Mouse (Mus musculus): ENCODE results near the gene Lmbrd2. TPM values are rescaled to one million over a fixed set of nuclear protein-coding genes. Genes with fewer than 3 reads are reported as not detected.
"Not testable (repeated sequence)": the region's sequence is repeated elsewhere in the genome, so short reads cannot be mapped to it uniquely, and the experiment has no call there.

The Lmbrd2 gene
- polyA plus RNA-seq, 1 experiment from 2014 or later: 5.0 TPM

GRCm38 (mm10) chr15:9211891-9212290, 71.5 kb downstream of the Lmbrd2 start:
- H3K27ac ChIP-seq (ENCODE audit: low read depth, low read length): no peak overlapping the region
- no peaks in the 10 kb centered on the region for H3K9me3 ChIP-seq (ENCODE audit: control insufficient read depth)
- no peak for TF ChIP-seq CTCF (IDR thresholded peaks at IDR 0.05; ENCODE audit: low read depth)
- no peaks in the 10 kb centered on the region for H3K36me3 ChIP-seq (ENCODE audit: control insufficient read depth, insufficient read depth)
- no peak for ATAC-seq
- H3K9ac ChIP-seq (ENCODE audit: low read depth, low read length): no peak overlapping the region
- no peaks in the 10 kb centered on the region for H3K27me3 ChIP-seq (replicated peaks; ENCODE audit: control insufficient read depth, insufficient read depth, low read length)
- H3K4me3 ChIP-seq (ENCODE audit: low read depth, low read length): no peak overlapping the region
- H3K4me2 ChIP-seq (replicated peaks; ENCODE audit: low read depth): no peak overlapping the region
- no peaks in the 10 kb centered on the region for H3K4me1 ChIP-seq (replicated peaks; ENCODE audit: control insufficient read depth, insufficient read depth, low read length)

- not testable (repeated sequence) for H3K4me3 ChIP-seq (ENCODE audit: low read depth, low read length); H3K4me2 ChIP-seq (replicated peaks; ENCODE audit: low read depth); H3K27me3 ChIP-seq (replicated peaks; ENCODE audit: control insufficient read depth, insufficient read depth, low read length); H3K27ac ChIP-seq (ENCODE audit: low read depth, low read length); H3K9me3 ChIP-seq (ENCODE audit: control insufficient read depth); H3K9ac ChIP-seq (ENCODE audit: low read depth, low read length); H3K4me1 ChIP-seq (replicated peaks; ENCODE audit: control insufficient read depth, insufficient read depth, low read length); H3K36me3 ChIP-seq (ENCODE audit: control insufficient read depth, insufficient read depth); ATAC-seq
- WGBS: 60% methylated on average over 3 of the region's 3 CpGs
Observed at GRCm38 (mm10) chr15:9213026-9213425, 72.7 kb downstream of the Lmbrd2 start.

GRCm38 (mm10) chr15:9213431-9213830, 73.1 kb downstream of the Lmbrd2 start:
- ATAC-seq; H3K27me3 ChIP-seq (replicated peaks; ENCODE audit: control insufficient read depth, insufficient read depth, low read length); H3K4me3 ChIP-seq (ENCODE audit: low read depth, low read length); H3K4me2 ChIP-seq (replicated peaks; ENCODE audit: low read depth); H3K27ac ChIP-seq (ENCODE audit: low read depth, low read length); H3K9me3 ChIP-seq (ENCODE audit: control insufficient read depth); H3K4me1 ChIP-seq (replicated peaks; ENCODE audit: control insufficient read depth, insufficient read depth, low read length); H3K9ac ChIP-seq (ENCODE audit: low read depth, low read length); H3K36me3 ChIP-seq (ENCODE audit: control insufficient read depth, insufficient read depth): not testable (repeated sequence)
- 90% methylated on average over 7 of the region's 7 CpGs for WGBS

GRCm38 (mm10) chr15:9216446-9216845, 76.1 kb downstream of the Lmbrd2 start:
- WGBS: 82% methylated on average over 5 of the region's 5 CpGs
- no peak for ATAC-seq

GRCm38 (mm10) chr15:9230917-9231316, 90.6 kb downstream of the Lmbrd2 start:
- H3K4me2 ChIP-seq (replicated peaks; ENCODE audit: low read depth); H3K36me3 ChIP-seq (ENCODE audit: control insufficient read depth, insufficient read depth); H3K4me1 ChIP-seq (replicated peaks; ENCODE audit: control insufficient read depth, insufficient read depth, low read length); H3K9ac ChIP-seq (ENCODE audit: low read depth, low read length); H3K27ac ChIP-seq (ENCODE audit: low read depth, low read length); H3K4me3 ChIP-seq (ENCODE audit: low read depth, low read length); H3K9me3 ChIP-seq (ENCODE audit: control insufficient read depth); ATAC-seq; H3K27me3 ChIP-seq (replicated peaks; ENCODE audit: control insufficient read depth, insufficient read depth, low read length): not testable (repeated sequence)
- WGBS: 65% methylated on average over 4 of the region's 4 CpGs

More at GRCm38 (mm10) chr15:9216446-9216845, 76.1 kb downstream of the Lmbrd2 start:
- Histone ChIP-seq H3K36me3 (ENCODE audit: control insufficient read depth, insufficient read depth) (no peaks in the 10 kb centered on the region), H3K4me2 (replicated peaks; ENCODE audit: low read depth) (no peak overlapping the region), H3K9me3 (ENCODE audit: control insufficient read depth) (no peaks in the 10 kb centered on the region), H3K4me1 (replicated peaks; ENCODE audit: control insufficient read depth, insufficient read depth, low read length) (no peaks in the 10 kb centered on the region), H3K9ac (ENCODE audit: low read depth, low read length) (no peak overlapping the region), H3K27ac (ENCODE audit: low read depth, low read length) (no peak overlapping the region), H3K27me3 (replicated peaks; ENCODE audit: control insufficient read depth, insufficient read depth, low read length) (no peaks in the 10 kb centered on the region), H3K4me3 (ENCODE audit: low read depth, low read length) (no peak overlapping the region)
- no peak for TF ChIP-seq CTCF (IDR thresholded peaks at IDR 0.05; ENCODE audit: low read depth)

GRCm38 (mm10) chr15:9246345-9246744, 106.0 kb downstream of the Lmbrd2 start:
- no peaks in the 10 kb centered on the region for H3K9me3 ChIP-seq (ENCODE audit: control insufficient read depth)
- no peak for ATAC-seq
- H3K36me3 ChIP-seq (ENCODE audit: control insufficient read depth, insufficient read depth): no peaks in the 10 kb centered on the region
- no peaks in the 10 kb centered on the region for H3K4me1 ChIP-seq (replicated peaks; ENCODE audit: control insufficient read depth, insufficient read depth, low read length)
- H3K4me3 ChIP-seq (ENCODE audit: low read depth, low read length): no peak overlapping the region
- no peak overlapping the region for H3K4me2 ChIP-seq (replicated peaks; ENCODE audit: low read depth)
- H3K27ac ChIP-seq (ENCODE audit: low read depth, low read length): no peak overlapping the region
- H3K27me3 ChIP-seq (replicated peaks; ENCODE audit: control insufficient read depth, insufficient read depth, low read length): no peaks in the 10 kb centered on the region
- no peak for TF ChIP-seq CTCF (IDR thresholded peaks at IDR 0.05; ENCODE audit: low read depth)
- no peak overlapping the region for H3K9ac ChIP-seq (ENCODE audit: low read depth, low read length)

Other genes starting within 250 kb of the Lmbrd2 start
- 0.29 and 0.51 TPM in 2 replicates for gene Ranbp3l, start 172.6 kb upstream of the Lmbrd2 start, polyA plus RNA-seq (2015; fragmentation: Nextera tagmentation; extraction: Ambion mirVana)
- gene Nadk2, start 69.3 kb upstream of the Lmbrd2 start, polyA plus RNA-seq (2015; fragmentation: Nextera tagmentation; extraction: Ambion mirVana): 37.3 and 38.8 TPM in 2 replicates
- 13.9 and 14.7 TPM in 2 replicates for gene Skp2, start 14.9 kb downstream of the Lmbrd2 start, polyA plus RNA-seq (2015; fragmentation: Nextera tagmentation; extraction: Ambion mirVana)
- not detected in 2 replicates for gene Ugt3a1, start 136.3 kb downstream of the Lmbrd2 start, polyA plus RNA-seq (2015; fragmentation: Nextera tagmentation; extraction: Ambion mirVana)
- gene Ugt3a2, start 195.0 kb downstream of the Lmbrd2 start, polyA plus RNA-seq (2015; fragmentation: Nextera tagmentation; extraction: Ambion mirVana): not detected in 2 replicates